Mouse (Mus musculus): ENCODE measurements around the gene Asap2. TPM values are rescaled to one million over a fixed set of nuclear protein-coding genes. Genes with fewer than 3 reads are reported as not detected.

The Asap2 gene
- polyA plus RNA-seq, 1 experiment from 2014 or later, result 3.2 TPM

GRCm38 (mm10) chr12:21132537-21132936 is 142.3 kb downstream of the Asap2 start:
- peak; percentile 19 for DNase-seq (ENCODE audit: low spot score)

- DNase-seq (ENCODE audit: low spot score), result no peak
These were observed 142.8 kb downstream of the Asap2 start for GRCm38 (mm10) chr12:21133031-21133430.

GRCm38 (mm10) chr12:21133972-21134859 is 144.0 kb downstream of the Asap2 start:
- peak; percentile 36 for DNase-seq (ENCODE audit: low spot score)

GRCm38 (mm10) chr12:21135651-21136461 is 145.6 kb downstream of the Asap2 start:
- DNase-seq (ENCODE audit: low spot score), result no peak

GRCm38 (mm10) chr12:21136462-21136751 is 146.1 kb downstream of the Asap2 start:
- DNase-seq (ENCODE audit: low spot score), result no peak

GRCm38 (mm10) chr12:21139560-21139959 is 149.3 kb downstream of the Asap2 start:
- DNase-seq (ENCODE audit: low spot score), result no peak

- no peak for DNase-seq (ENCODE audit: low spot score)
These were observed 149.9 kb downstream of the Asap2 start for GRCm38 (mm10) chr12:21140153-21140552.

- DNase-seq (ENCODE audit: low spot score), result no peak
These were observed 150.6 kb downstream of the Asap2 start for GRCm38 (mm10) chr12:21140741-21141308.

GRCm38 (mm10) chr12:21141691-21142300 is 151.5 kb downstream of the Asap2 start:
- DNase-seq (ENCODE audit: low spot score), result no peak

- DNase-seq (ENCODE audit: low spot score), result no peak
These were observed 152.4 kb downstream of the Asap2 start for GRCm38 (mm10) chr12:21142489-21143254.

GRCm38 (mm10) chr12:21144602-21145001 is 154.3 kb downstream of the Asap2 start:
- no peak for DNase-seq (ENCODE audit: low spot score)

GRCm38 (mm10) chr12:21145050-21145449 is 154.8 kb downstream of the Asap2 start:
- DNase-seq (ENCODE audit: low spot score), result no peak

GRCm38 (mm10) chr12:21146826-21147225 is 156.6 kb downstream of the Asap2 start:
- no peak for DNase-seq (ENCODE audit: low spot score)

GRCm38 (mm10) chr12:21153279-21153707 is 163.0 kb downstream of the Asap2 start:
- no peak for DNase-seq (ENCODE audit: low spot score)

GRCm38 (mm10) chr12:21155062-21155461 is 164.8 kb downstream of the Asap2 start:
- DNase-seq (ENCODE audit: low spot score), result no peak

- DNase-seq (ENCODE audit: low spot score), result no peak
These were observed 169.0 kb downstream of the Asap2 start for GRCm38 (mm10) chr12:21159304-21159703.

GRCm38 (mm10) chr12:21160327-21160828 is 170.1 kb downstream of the Asap2 start:
- DNase-seq (ENCODE audit: low spot score), result no peak

GRCm38 (mm10) chr12:21161841-21162240 is 171.6 kb downstream of the Asap2 start:
- DNase-seq (ENCODE audit: low spot score), result no peak

- DNase-seq (ENCODE audit: low spot score), result no peak
These were observed 173.4 kb downstream of the Asap2 start for GRCm38 (mm10) chr12:21163706-21164105.

- DNase-seq (ENCODE audit: low spot score), result no peak
These were observed 174.0 kb downstream of the Asap2 start for GRCm38 (mm10) chr12:21164251-21164650.

- no peak for DNase-seq (ENCODE audit: low spot score)
These were observed 174.9 kb downstream of the Asap2 start for GRCm38 (mm10) chr12:21165157-21165556.
